Mouse (Mus musculus) cerebellum, postnatal 36 days (tissue): ENCODE results near the gene 2410131K14Rik.

Experiments
- DNase-seq, 2 experiments: peaks; one replicate each; pipeline ENCODE4 v3.0.0; 2021 to 2022; ENCODE audit warnings: mixed read lengths in 2 of 2

2410131K14Rik gene

DNA sequence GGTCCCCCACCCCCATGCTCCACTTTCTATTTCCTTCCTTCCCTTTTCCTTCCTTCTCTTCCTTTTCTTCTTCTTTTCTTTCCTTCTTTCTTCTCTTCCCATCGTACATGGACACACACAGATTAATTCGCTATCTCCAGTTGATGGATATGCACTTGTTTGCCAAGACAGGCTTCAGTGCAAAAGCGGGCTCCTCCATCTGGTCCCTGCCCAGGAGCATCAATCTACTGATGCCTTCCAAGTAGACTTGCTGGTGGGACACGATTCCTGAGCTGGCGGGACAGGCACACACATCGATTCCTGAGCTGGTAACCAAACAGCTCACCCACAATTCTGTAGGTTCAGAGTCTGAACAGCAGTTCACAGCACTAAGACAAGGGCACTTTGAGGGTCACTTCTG, 68.7 kb downstream of the 2410131K14Rik start:
- no peak for DNase-seq
